Mouse (Mus musculus): Measurements from ENCODE around the gene Nek8. TPM values are rescaled to one million over a fixed set of nuclear protein-coding genes. Genes with fewer than 3 reads are reported as not detected.

Gene Nek8
- polyA plus RNA-seq, 1 experiment from 2014 or later = 16.0 TPM

DNA sequence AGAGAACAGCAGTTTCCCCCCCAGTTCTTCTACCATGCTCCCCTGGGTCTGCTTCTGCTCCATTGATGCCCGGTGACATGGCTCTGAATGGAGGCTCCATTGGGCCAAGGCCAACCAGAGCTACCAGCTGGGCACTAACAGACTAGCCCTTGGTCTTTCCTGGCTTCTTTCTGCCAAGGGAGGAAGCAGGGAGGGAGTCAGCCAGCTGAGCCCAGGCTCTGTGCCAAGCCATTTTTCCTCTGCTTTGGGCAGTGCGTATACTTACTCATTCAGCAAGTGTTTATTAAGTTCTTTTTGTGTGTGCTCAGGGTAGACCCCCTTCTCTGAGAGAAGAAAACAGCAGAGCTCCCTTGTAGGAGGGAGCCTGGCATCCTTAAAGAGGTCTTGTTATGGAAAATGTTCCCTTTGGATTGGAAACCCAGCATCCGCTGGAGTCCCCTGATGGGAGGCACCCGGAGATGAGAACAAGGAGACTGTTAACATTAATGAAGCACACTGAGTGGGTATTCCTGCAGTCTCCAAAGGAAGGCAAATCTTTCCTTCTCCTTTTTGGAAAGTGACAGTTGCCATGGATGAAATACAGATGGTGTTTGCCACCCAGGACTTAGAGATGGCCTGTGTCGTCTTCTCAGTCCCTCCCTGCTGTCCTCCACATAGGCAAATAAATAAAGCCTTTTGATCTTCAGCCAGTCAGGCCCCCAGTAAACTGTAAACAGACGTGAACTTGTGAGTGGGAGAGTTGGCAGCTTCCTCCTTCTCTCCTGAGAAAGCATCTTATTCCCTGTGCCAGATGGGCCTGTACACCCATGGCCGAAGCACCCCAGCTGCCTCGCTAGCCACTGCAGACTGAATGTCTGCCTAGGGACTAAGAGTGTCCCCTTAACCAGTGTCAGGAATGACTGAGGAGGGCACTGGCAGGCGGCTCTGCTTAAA is 23.9 kb downstream of the Nek8 start:
- peak overlapping the region; percentile 17; the same call in 1 of the 2 replicates for H3K27ac ChIP-seq (ENCODE audit: low read length)
- H3K9me3 ChIP-seq (ENCODE audit: control insufficient read depth, low read depth, low read length) = no peaks in the 10 kb centered on the region
- peaks cover 51% of the 10 kb centered on the region for H3K36me3 ChIP-seq (ENCODE audit: control insufficient read depth, insufficient read depth, low read length)
- no peak overlapping the region for H3K9ac ChIP-seq (replicated peaks; ENCODE audit: low read depth, low read length)
- no peak for ATAC-seq (ENCODE audit: insufficient number of reproducible peaks, insufficient read depth, low FRiP score, low read depth)
- H3K4me2 ChIP-seq (replicated peaks; ENCODE audit: low read depth, low read length) = no peak overlapping the region
- H3K27me3 ChIP-seq (ENCODE audit: control insufficient read depth, insufficient read depth, low read length) = no peaks in the 10 kb centered on the region
- WGBS = 50% methylated on average over 9 of the region's 9 CpGs
- H3K4me1 ChIP-seq (ENCODE audit: control insufficient read depth, insufficient read depth, low read length) = no peaks in the 10 kb centered on the region; the same call in 1 of the 2 replicates
- no peak overlapping the region for H3K4me3 ChIP-seq (ENCODE audit: low read depth, low read length)

- no peaks in the 10 kb centered on the region for H3K27me3 ChIP-seq (ENCODE audit: control insufficient read depth, insufficient read depth, low read length)
- WGBS = 44% methylated on average over 1 of the region's 1 CpGs
- H3K4me1 ChIP-seq (ENCODE audit: control insufficient read depth, insufficient read depth, low read length) = no peaks in the 10 kb centered on the region; the same call in 1 of the 2 replicates
- no peaks in the 10 kb centered on the region for H3K9me3 ChIP-seq (ENCODE audit: control insufficient read depth, low read depth, low read length)
- no peak overlapping the region for H3K4me2 ChIP-seq (replicated peaks; ENCODE audit: low read depth, low read length)
- H3K27ac ChIP-seq (ENCODE audit: low read length) = no peak overlapping the region
- no peak overlapping the region for H3K4me3 ChIP-seq (ENCODE audit: low read depth, low read length)
- ATAC-seq (ENCODE audit: insufficient number of reproducible peaks, insufficient read depth, low FRiP score, low read depth) = no peak
- no peak overlapping the region for H3K9ac ChIP-seq (replicated peaks; ENCODE audit: low read depth, low read length)
- H3K36me3 ChIP-seq (ENCODE audit: control insufficient read depth, insufficient read depth, low read length) = peaks cover 43% of the 10 kb centered on the region
These were observed 25.3 kb downstream of the Nek8 start for GRCm38 (mm10) chr11:78151161-78151560.

GRCm38 (mm10) chr11:78146707-78147543 is 29.6 kb downstream of the Nek8 start:
- peaks cover 26% of the 10 kb centered on the region for H3K36me3 ChIP-seq (ENCODE audit: control insufficient read depth, insufficient read depth, low read length)
- no peak overlapping the region for H3K4me2 ChIP-seq (replicated peaks; ENCODE audit: low read depth, low read length)
- no peak overlapping the region for H3K9ac ChIP-seq (replicated peaks; ENCODE audit: low read depth, low read length)
- no peaks in the 10 kb centered on the region for H3K27me3 ChIP-seq (ENCODE audit: control insufficient read depth, insufficient read depth, low read length)
- no peaks in the 10 kb centered on the region for H3K4me1 ChIP-seq (ENCODE audit: control insufficient read depth, insufficient read depth, low read length)
- H3K4me3 ChIP-seq (ENCODE audit: low read depth, low read length) = no peak overlapping the region
- H3K9me3 ChIP-seq (ENCODE audit: control insufficient read depth, low read depth, low read length) = no peaks in the 10 kb centered on the region
- 77% methylated on average over 6 of the region's 6 CpGs for WGBS
- ATAC-seq (ENCODE audit: insufficient number of reproducible peaks, insufficient read depth, low FRiP score, low read depth) = no peak
- H3K27ac ChIP-seq (ENCODE audit: low read length) = 0 out of 2 replicates have a peak overlapping the region, but pooled peaks have one; percentile 4

DNA sequence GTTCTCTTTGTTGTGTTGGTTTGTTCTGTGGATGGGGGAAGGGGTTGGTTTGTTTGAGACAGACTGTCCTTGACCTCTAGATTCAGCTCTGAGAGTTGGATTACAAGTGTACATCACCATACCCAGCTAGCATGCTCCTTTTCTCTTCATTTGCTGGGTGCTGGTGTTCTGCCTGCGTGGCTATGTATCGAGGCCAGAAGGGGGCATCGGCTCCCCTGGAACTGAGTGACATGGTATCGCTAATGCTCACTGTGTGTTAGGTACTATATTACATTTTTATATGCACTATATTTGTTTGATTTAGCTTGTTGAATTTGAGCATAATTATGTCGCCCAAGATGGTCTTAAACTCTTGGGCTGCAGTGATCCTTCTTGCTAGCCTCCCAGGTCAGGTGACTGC is 30.3 kb downstream of the Nek8 start:
- H3K27me3 ChIP-seq (ENCODE audit: control insufficient read depth, insufficient read depth, low read length) = no peaks in the 10 kb centered on the region
- 82% methylated on average over 5 of the region's 5 CpGs for WGBS
- H3K4me1 ChIP-seq (ENCODE audit: control insufficient read depth, insufficient read depth, low read length) = no peaks in the 10 kb centered on the region
- H3K36me3 ChIP-seq (ENCODE audit: control insufficient read depth, insufficient read depth, low read length) = peaks cover 26% of the 10 kb centered on the region
- no peak overlapping the region for H3K9ac ChIP-seq (replicated peaks; ENCODE audit: low read depth, low read length)
- H3K4me2 ChIP-seq (replicated peaks; ENCODE audit: low read depth, low read length) = no peak overlapping the region
- H3K27ac ChIP-seq (ENCODE audit: low read length) = 0 out of 2 replicates have a peak overlapping the region, but pooled peaks have one; percentile 39
- H3K9me3 ChIP-seq (ENCODE audit: control insufficient read depth, low read depth, low read length) = no peaks in the 10 kb centered on the region
- no peak overlapping the region for H3K4me3 ChIP-seq (ENCODE audit: low read depth, low read length)
- no peak for ATAC-seq (ENCODE audit: insufficient number of reproducible peaks, insufficient read depth, low FRiP score, low read depth)

GRCm38 (mm10) chr11:78143520-78143919 is 33.0 kb downstream of the Nek8 start:
- Histone ChIP-seq H3K4me2 (replicated peaks; ENCODE audit: low read depth, low read length) (no peak overlapping the region), H3K36me3 (ENCODE audit: control insufficient read depth, insufficient read depth, low read length) (peaks cover 14% of the 10 kb centered on the region), H3K4me3 (ENCODE audit: low read depth, low read length) (no peak overlapping the region), H3K27ac (ENCODE audit: low read length) (no peak overlapping the region), H3K9me3 (ENCODE audit: control insufficient read depth, low read depth, low read length) (no peaks in the 10 kb centered on the region), H3K9ac (replicated peaks; ENCODE audit: low read depth, low read length) (no peak overlapping the region), H3K27me3 (ENCODE audit: control insufficient read depth, insufficient read depth, low read length) (no peaks in the 10 kb centered on the region), H3K4me1 (ENCODE audit: control insufficient read depth, insufficient read depth, low read length) (no peaks in the 10 kb centered on the region)
- no peak for ATAC-seq (ENCODE audit: insufficient number of reproducible peaks, insufficient read depth, low FRiP score, low read depth)
- 81% methylated on average over 2 of the region's 2 CpGs for WGBS

GRCm38 (mm10) chr11:78140665-78141064 is 35.8 kb downstream of the Nek8 start:
- H3K4me1 ChIP-seq (ENCODE audit: control insufficient read depth, insufficient read depth, low read length) = no peaks in the 10 kb centered on the region

GRCm38 (mm10) chr11:78138023-78138422 is 38.5 kb downstream of the Nek8 start:
- WGBS = 86% methylated on average over 3 of the region's 3 CpGs
- ATAC-seq (ENCODE audit: insufficient number of reproducible peaks, insufficient read depth, low FRiP score, low read depth) = no peak
- no peak overlapping the region for H3K4me2 ChIP-seq (replicated peaks; ENCODE audit: low read depth, low read length)
- no peaks in the 10 kb centered on the region for H3K27me3 ChIP-seq (ENCODE audit: control insufficient read depth, insufficient read depth, low read length)
- H3K4me3 ChIP-seq (ENCODE audit: low read depth, low read length) = no peak overlapping the region
- H3K36me3 ChIP-seq (ENCODE audit: control insufficient read depth, insufficient read depth, low read length) = peaks cover 2% of the 10 kb centered on the region; the same call in 1 of the 2 replicates
- H3K9ac ChIP-seq (replicated peaks; ENCODE audit: low read depth, low read length) = no peak overlapping the region
- no peaks in the 10 kb centered on the region for H3K4me1 ChIP-seq (ENCODE audit: control insufficient read depth, insufficient read depth, low read length)
- H3K27ac ChIP-seq (ENCODE audit: low read length) = no peak overlapping the region
- H3K9me3 ChIP-seq (ENCODE audit: control insufficient read depth, low read depth, low read length) = no peaks in the 10 kb centered on the region

More at GRCm38 (mm10) chr11:78140665-78141064, 35.8 kb downstream of the Nek8 start:
- H3K27me3 ChIP-seq (ENCODE audit: control insufficient read depth, insufficient read depth, low read length) = no peaks in the 10 kb centered on the region
- no peaks in the 10 kb centered on the region for H3K9me3 ChIP-seq (ENCODE audit: control insufficient read depth, low read depth, low read length)
- H3K36me3 ChIP-seq (ENCODE audit: control insufficient read depth, insufficient read depth, low read length) = peaks cover 7% of the 10 kb centered on the region
- ATAC-seq (ENCODE audit: insufficient number of reproducible peaks, insufficient read depth, low FRiP score, low read depth) = no peak
- H3K27ac ChIP-seq (ENCODE audit: low read length) = no peak overlapping the region
- no peak overlapping the region for H3K9ac ChIP-seq (replicated peaks; ENCODE audit: low read depth, low read length)
- no peak overlapping the region for H3K4me3 ChIP-seq (ENCODE audit: low read depth, low read length)
- no peak overlapping the region for H3K4me2 ChIP-seq (replicated peaks; ENCODE audit: low read depth, low read length)
- 79% methylated on average over 5 of the region's 5 CpGs for WGBS

- Histone ChIP-seq H3K27ac (ENCODE audit: low read length) (no peak overlapping the region), H3K27me3 (ENCODE audit: control insufficient read depth, insufficient read depth, low read length) (no peaks in the 10 kb centered on the region), H3K9me3 (ENCODE audit: control insufficient read depth, low read depth, low read length) (no peaks in the 10 kb centered on the region), H3K9ac (replicated peaks; ENCODE audit: low read depth, low read length) (no peak overlapping the region), H3K4me3 (ENCODE audit: low read depth, low read length) (no peak overlapping the region), H3K36me3 (ENCODE audit: control insufficient read depth, insufficient read depth, low read length) (no peaks in the 10 kb centered on the region), H3K4me2 (replicated peaks; ENCODE audit: low read depth, low read length) (no peak overlapping the region), H3K4me1 (ENCODE audit: control insufficient read depth, insufficient read depth, low read length) (no peaks in the 10 kb centered on the region)
- 82% methylated on average over 4 of the region's 4 CpGs for WGBS
- ATAC-seq (ENCODE audit: insufficient number of reproducible peaks, insufficient read depth, low FRiP score, low read depth) = no peak
These were observed 38.9 kb downstream of the Nek8 start for GRCm38 (mm10) chr11:78137584-78137983.

All from stomach, embryonic 14.5 days (tissue).